Mouse (Mus musculus): ENCODE results near the gene Gtf2ird1. TPM values are rescaled to one million over a fixed set of nuclear protein-coding genes. Genes with fewer than 3 reads are reported as not detected.

The Gtf2ird1 gene
- polyA plus RNA-seq, 1 experiment from 2014 or later, result 53.9 TPM

DNA sequence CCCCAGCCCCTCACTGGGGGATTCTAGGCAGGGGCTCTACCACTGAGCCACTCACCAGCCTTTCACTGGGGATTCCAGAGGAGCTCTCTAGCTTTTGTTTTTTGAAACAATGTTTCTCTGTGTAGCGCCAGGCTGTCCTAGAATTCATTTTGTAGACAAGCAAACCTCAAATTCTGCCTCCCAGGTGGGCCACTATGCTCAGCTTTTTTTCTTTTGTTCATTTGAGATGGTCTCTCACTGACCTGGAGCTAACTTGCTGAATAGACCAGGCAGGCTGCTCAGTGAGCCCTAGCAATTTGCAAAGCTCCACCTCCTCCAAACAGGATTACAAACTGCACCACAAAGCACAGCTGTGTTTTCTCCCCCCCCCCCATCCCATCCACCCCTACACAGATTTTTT, 81.3 kb downstream of the Gtf2ird1 start:
- peaks cover 63% of the 10 kb centered on the region for H3K36me3 ChIP-seq (ENCODE audit: control insufficient read depth, insufficient read depth, low read length)
- peak overlapping the region in 1 of 2 experiments; percentile 85; a peak in 1 of 4 replicates for H3K27ac ChIP-seq (replicated peaks in 1 of 2; ENCODE audit: control insufficient read depth in 1 of 2, insufficient read depth in 1 of 2, low read depth in 2 of 2, low read length in 2 of 2)
- H3K27me3 ChIP-seq (ENCODE audit: control insufficient read depth, insufficient read depth, low read length), result no peaks in the 10 kb centered on the region
- H3K4me2 ChIP-seq (ENCODE audit: low read length), result no peak overlapping the region
- ATAC-seq (ENCODE audit: insufficient number of reproducible peaks, insufficient read depth, low FRiP score, low read depth), result no peak
- 89% methylated on average over 1 of the region's 1 CpGs for WGBS
- no peak overlapping the region for H3K9ac ChIP-seq (ENCODE audit: low read length)
- H3K4me3 ChIP-seq (ENCODE audit: control insufficient read depth in 1 of 2, insufficient read depth in 1 of 2, low read depth in 1 of 2, low read length in 2 of 2), result no peak overlapping the region
- no peaks in the 10 kb centered on the region for H3K9me3 ChIP-seq (ENCODE audit: control insufficient read depth, low read length)
- 0 out of 4 replicates have a peak, but pooled peaks cover 0 to 2% of the 10 kb centered on the region in 2 experiments for H3K4me1 ChIP-seq (ENCODE audit: control insufficient read depth in 2 of 2, insufficient read depth in 2 of 2, low read length in 2 of 2)

DNA sequence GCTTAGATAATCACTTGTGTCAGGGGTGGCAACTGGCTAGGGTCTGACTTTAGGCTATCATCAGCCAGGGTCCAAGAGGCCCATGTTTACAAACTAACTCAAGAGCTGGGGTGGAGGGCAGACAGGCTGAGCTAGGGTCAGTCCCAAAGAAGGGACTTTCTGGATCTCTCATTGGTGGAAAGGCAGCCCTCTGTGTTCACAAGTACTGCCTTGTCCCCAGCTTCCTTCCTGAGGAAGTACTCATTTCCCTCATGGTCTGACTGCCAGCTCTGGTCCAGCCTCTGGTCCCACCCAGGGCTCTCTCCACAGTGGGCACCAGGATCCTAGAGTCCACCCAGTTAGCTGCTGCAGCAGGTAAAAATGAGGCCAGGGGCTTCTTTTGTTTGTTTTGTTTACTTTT, 82.0 kb downstream of the Gtf2ird1 start:
- no peak overlapping the region for H3K4me3 ChIP-seq (ENCODE audit: control insufficient read depth in 1 of 2, insufficient read depth in 1 of 2, low read depth in 1 of 2, low read length in 2 of 2)
- H3K9me3 ChIP-seq (ENCODE audit: control insufficient read depth, low read length), result no peaks in the 10 kb centered on the region
- 0 out of 4 replicates have a peak, but pooled peaks cover 0 to 2% of the 10 kb centered on the region in 2 experiments for H3K4me1 ChIP-seq (ENCODE audit: control insufficient read depth in 2 of 2, insufficient read depth in 2 of 2, low read length in 2 of 2)
- H3K9ac ChIP-seq (ENCODE audit: low read length), result no peak overlapping the region
- H3K4me2 ChIP-seq (ENCODE audit: low read length), result no peak overlapping the region
- peaks cover 58% of the 10 kb centered on the region for H3K36me3 ChIP-seq (ENCODE audit: control insufficient read depth, insufficient read depth, low read length)
- ATAC-seq (ENCODE audit: insufficient number of reproducible peaks, insufficient read depth, low FRiP score, low read depth), result peak; percentile 60
- no peaks in the 10 kb centered on the region for H3K27me3 ChIP-seq (ENCODE audit: control insufficient read depth, insufficient read depth, low read length)
- peak overlapping the region; percentile 75 to 85 for H3K27ac ChIP-seq (replicated peaks in 1 of 2; ENCODE audit: control insufficient read depth in 1 of 2, insufficient read depth in 1 of 2, low read depth in 2 of 2, low read length in 2 of 2)

DNA sequence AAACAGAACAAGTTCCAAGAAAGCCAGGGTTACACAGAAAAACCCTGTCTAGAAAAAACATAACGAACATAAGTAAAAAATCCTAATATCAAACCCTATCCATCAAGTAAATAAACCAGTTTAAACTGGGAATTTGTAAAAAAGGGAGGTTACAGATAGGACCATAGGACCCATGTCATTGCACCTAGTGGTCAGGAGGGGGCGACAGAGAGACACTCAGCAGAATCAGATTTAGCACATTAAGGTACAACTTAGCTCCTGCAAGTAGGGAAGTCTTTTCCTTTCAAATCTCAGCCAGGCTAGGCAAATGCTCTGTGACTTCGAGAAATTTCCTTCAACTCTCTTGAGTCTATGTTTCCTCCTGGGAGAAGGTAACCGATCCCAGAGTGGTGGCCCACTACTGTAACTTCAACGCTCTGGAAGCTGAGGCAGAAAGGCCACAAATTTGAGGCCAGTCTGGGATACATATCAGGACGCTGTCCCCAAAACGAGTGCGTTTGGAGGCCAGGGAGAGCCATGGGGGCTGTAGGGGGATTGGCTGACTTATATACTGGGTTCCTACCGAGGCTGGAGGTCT, 82.5 kb downstream of the Gtf2ird1 start:
- H3K27me3 ChIP-seq (ENCODE audit: control insufficient read depth, insufficient read depth, low read length), result no peaks in the 10 kb centered on the region
- H3K36me3 ChIP-seq (ENCODE audit: control insufficient read depth, insufficient read depth, low read length), result peaks cover 57% of the 10 kb centered on the region
- WGBS, result 62% methylated on average over 9 of the region's 9 CpGs
- 0 out of 4 replicates have a peak, but pooled peaks cover 0 to 2% of the 10 kb centered on the region in 2 experiments for H3K4me1 ChIP-seq (ENCODE audit: control insufficient read depth in 2 of 2, insufficient read depth in 2 of 2, low read length in 2 of 2)
- no peak overlapping the region for H3K4me3 ChIP-seq (ENCODE audit: control insufficient read depth in 1 of 2, insufficient read depth in 1 of 2, low read depth in 1 of 2, low read length in 2 of 2)
- peak; percentile 28; the same call in 1 of the 2 replicates for ATAC-seq (ENCODE audit: insufficient number of reproducible peaks, insufficient read depth, low FRiP score, low read depth)
- H3K9me3 ChIP-seq (ENCODE audit: control insufficient read depth, low read length), result no peaks in the 10 kb centered on the region
- H3K9ac ChIP-seq (ENCODE audit: low read length), result no peak overlapping the region
- peak overlapping the region; percentile 75 to 85 for H3K27ac ChIP-seq (replicated peaks in 1 of 2; ENCODE audit: control insufficient read depth in 1 of 2, insufficient read depth in 1 of 2, low read depth in 2 of 2, low read length in 2 of 2)
- no peak overlapping the region for H3K4me2 ChIP-seq (ENCODE audit: low read length)

DNA sequence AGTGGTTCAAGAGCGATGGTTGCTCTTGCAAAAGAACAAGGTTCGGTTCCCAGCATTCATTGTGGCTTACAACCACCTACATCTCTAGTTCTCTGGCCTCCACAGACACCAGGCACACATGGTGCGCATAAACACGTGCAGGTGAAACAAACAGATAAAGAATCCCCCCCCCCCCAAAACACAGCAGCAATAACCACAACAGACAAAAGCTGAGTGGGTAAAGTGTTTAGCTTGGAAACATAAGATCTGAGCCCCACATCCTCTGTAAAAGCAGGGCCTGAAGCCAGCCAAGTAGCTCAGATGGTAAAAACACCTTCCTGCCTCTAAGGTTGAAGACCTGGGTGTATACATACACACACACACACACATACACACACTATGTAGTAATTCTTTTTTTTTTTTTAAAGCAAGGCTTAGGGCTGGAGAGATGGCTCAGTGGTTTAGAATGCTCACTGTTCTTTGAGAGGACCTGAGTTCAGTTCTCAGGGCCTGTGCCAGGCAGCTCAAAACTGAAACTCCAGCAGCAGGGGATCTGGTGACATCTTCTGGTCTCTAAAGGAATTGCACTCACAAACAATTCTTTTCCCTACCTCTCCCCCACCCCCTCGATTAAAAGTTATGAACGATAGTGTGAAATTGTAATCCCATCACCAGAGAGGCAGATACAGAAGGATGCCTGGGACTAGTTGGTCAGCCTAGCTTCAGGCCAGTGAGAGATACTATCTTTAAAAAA, 83.4 kb downstream of the Gtf2ird1 start:
- 98% methylated on average over 6 of the region's 6 CpGs for WGBS
- Histone ChIP-seq H3K4me2 (ENCODE audit: low read length) (no peak overlapping the region), H3K27ac (replicated peaks in 1 of 2; ENCODE audit: control insufficient read depth in 1 of 2, insufficient read depth in 1 of 2, low read depth in 2 of 2, low read length in 2 of 2) (no peak overlapping the region), H3K36me3 (ENCODE audit: control insufficient read depth, insufficient read depth, low read length) (peaks cover 64% of the 10 kb centered on the region), H3K4me1 (ENCODE audit: control insufficient read depth in 2 of 2, insufficient read depth in 2 of 2, low read length in 2 of 2) (0 out of 4 replicates have a peak, but pooled peaks cover 0 to 2% of the 10 kb centered on the region in 2 experiments), H3K27me3 (ENCODE audit: control insufficient read depth, insufficient read depth, low read length) (no peaks in the 10 kb centered on the region), H3K9me3 (ENCODE audit: control insufficient read depth, low read length) (no peaks in the 10 kb centered on the region), H3K9ac (ENCODE audit: low read length) (no peak overlapping the region), H3K4me3 (ENCODE audit: control insufficient read depth in 1 of 2, insufficient read depth in 1 of 2, low read depth in 1 of 2, low read length in 2 of 2) (no peak overlapping the region)
- no peak for ATAC-seq (ENCODE audit: insufficient number of reproducible peaks, insufficient read depth, low FRiP score, low read depth)

DNA sequence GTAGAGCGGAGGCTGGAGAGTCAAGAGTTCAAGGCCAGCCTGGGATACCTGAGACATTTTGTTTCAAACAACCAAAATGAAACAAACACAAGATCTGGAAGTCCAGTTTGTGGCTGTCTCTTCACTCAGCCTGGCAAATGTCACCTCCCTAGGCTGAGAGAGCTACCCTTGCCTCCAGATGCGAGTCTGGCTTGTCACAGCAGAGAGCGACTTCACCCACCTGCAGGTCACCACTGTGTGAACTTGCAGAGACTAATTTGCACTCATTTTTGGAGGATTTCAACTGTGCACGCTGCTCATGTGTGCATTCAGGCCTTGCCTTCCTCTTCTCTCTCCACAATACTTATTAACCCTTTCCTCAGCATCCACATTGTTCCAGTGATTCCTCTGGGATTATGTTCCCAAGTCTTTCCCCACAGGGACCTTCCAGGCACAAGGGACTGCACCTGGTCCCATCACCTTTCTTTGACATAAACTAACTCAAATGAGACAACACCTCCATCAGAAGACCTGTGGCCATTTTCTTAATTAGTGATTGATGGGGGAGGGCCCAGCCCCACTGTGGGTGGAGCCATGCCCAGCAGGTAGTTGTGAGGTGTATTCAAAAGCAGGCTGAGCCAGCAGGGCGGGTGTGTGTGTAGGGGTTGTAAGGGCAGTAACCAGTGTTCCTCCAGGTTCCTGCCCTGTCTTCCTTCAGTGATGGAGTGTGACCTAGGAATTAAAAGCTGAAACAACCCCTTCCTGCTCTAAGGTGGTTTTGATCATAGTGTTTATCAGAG, 84.8 kb downstream of the Gtf2ird1 start:
- Histone ChIP-seq H3K27ac (replicated peaks in 1 of 2; ENCODE audit: control insufficient read depth in 1 of 2, insufficient read depth in 1 of 2, low read depth in 2 of 2, low read length in 2 of 2) (no peak overlapping the region), H3K36me3 (ENCODE audit: control insufficient read depth, insufficient read depth, low read length) (peaks cover 62% of the 10 kb centered on the region), H3K4me3 (ENCODE audit: control insufficient read depth in 1 of 2, insufficient read depth in 1 of 2, low read depth in 1 of 2, low read length in 2 of 2) (no peak overlapping the region), H3K4me2 (ENCODE audit: low read length) (no peak overlapping the region), H3K9me3 (ENCODE audit: control insufficient read depth, low read length) (no peaks in the 10 kb centered on the region), H3K27me3 (ENCODE audit: control insufficient read depth, insufficient read depth, low read length) (no peaks in the 10 kb centered on the region), H3K9ac (ENCODE audit: low read length) (no peak overlapping the region), H3K4me1 (ENCODE audit: control insufficient read depth in 2 of 2, insufficient read depth in 2 of 2, low read length in 2 of 2) (0 out of 4 replicates have a peak, but pooled peaks cover 0 to 2% of the 10 kb centered on the region in 2 experiments)
- no peak for ATAC-seq (ENCODE audit: insufficient number of reproducible peaks, insufficient read depth, low FRiP score, low read depth)
- WGBS, result 88% methylated on average over 5 of the region's 5 CpGs

DNA sequence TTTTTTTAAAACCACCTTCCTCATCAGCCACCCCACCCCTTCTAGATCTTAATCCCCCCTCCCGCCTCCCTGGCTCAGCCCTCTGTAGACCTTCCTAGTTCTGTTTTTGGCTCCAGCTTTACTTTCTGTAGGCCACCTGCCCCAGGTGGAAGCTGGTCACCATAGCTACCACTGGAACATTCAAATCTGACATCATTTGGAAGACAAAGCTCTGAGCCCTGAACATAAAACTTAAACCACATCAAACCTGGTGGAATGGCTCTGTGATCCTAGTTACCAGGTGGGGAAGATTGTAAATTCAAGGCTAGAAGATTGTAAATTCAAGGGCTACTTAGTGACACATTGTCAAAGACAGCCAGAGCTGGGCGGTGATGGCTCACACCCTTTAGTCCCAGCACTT, 85.7 kb downstream of the Gtf2ird1 start:
- H3K36me3 ChIP-seq (ENCODE audit: control insufficient read depth, insufficient read depth, low read length), result peaks cover 61% of the 10 kb centered on the region
- H3K9ac ChIP-seq (ENCODE audit: low read length), result no peak overlapping the region
- H3K4me1 ChIP-seq (ENCODE audit: control insufficient read depth in 2 of 2, insufficient read depth in 2 of 2, low read length in 2 of 2), result 0 out of 4 replicates have a peak, but pooled peaks cover 0 to 2% of the 10 kb centered on the region in 2 experiments
- H3K4me3 ChIP-seq (ENCODE audit: control insufficient read depth in 1 of 2, insufficient read depth in 1 of 2, low read depth in 1 of 2, low read length in 2 of 2), result no peak overlapping the region
- no peaks in the 10 kb centered on the region for H3K9me3 ChIP-seq (ENCODE audit: control insufficient read depth, low read length)
- H3K27me3 ChIP-seq (ENCODE audit: control insufficient read depth, insufficient read depth, low read length), result no peaks in the 10 kb centered on the region
- no peak for ATAC-seq (ENCODE audit: insufficient number of reproducible peaks, insufficient read depth, low FRiP score, low read depth)
- H3K4me2 ChIP-seq (ENCODE audit: low read length), result no peak overlapping the region
- no peak overlapping the region for H3K27ac ChIP-seq (replicated peaks in 1 of 2; ENCODE audit: control insufficient read depth in 1 of 2, insufficient read depth in 1 of 2, low read depth in 2 of 2, low read length in 2 of 2)
- WGBS, result 87% methylated on average over 2 of the region's 2 CpGs

DNA sequence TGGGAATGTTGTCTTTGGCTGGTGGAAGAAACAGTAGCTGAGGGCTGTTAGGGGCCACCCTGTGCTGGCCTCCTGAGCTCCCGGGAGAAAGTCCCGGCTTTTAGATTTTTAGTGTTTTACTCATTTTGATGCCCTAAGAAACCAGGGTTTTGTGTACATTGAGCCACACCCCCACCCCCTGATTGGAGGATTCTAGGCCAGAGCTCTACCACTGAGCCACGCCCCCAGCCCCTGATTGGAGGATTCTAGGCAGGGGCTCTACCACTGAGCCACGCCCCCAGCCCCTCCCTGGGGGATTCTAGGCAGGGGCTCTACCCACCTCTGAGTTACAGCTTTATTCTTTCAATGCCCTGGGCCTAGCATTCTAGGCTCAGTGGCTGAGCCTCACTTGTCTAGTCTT, 97.4 kb downstream of the Gtf2ird1 start:
- no peak overlapping the region for H3K9ac ChIP-seq (ENCODE audit: low read length)
- no peaks in the 10 kb centered on the region for H3K4me1 ChIP-seq (ENCODE audit: control insufficient read depth in 2 of 2, insufficient read depth in 2 of 2, low read length in 2 of 2)
- no peak overlapping the region for H3K4me2 ChIP-seq (ENCODE audit: low read length)
- H3K27ac ChIP-seq (replicated peaks in 1 of 2; ENCODE audit: control insufficient read depth in 1 of 2, insufficient read depth in 1 of 2, low read depth in 2 of 2, low read length in 2 of 2), result no peak overlapping the region
- no peaks in the 10 kb centered on the region for H3K9me3 ChIP-seq (ENCODE audit: control insufficient read depth, low read length)
- H3K36me3 ChIP-seq (ENCODE audit: control insufficient read depth, insufficient read depth, low read length), result peaks cover 59% of the 10 kb centered on the region
- H3K27me3 ChIP-seq (ENCODE audit: control insufficient read depth, insufficient read depth, low read length), result no peaks in the 10 kb centered on the region
- no peak for ATAC-seq (ENCODE audit: insufficient number of reproducible peaks, insufficient read depth, low FRiP score, low read depth)
- 92% methylated on average over 4 of the region's 4 CpGs for WGBS
- no peak overlapping the region for H3K4me3 ChIP-seq (ENCODE audit: control insufficient read depth in 1 of 2, insufficient read depth in 1 of 2, low read depth in 1 of 2, low read length in 2 of 2)

Measured in heart, embryonic 14.5 days (tissue).